Mouse (Mus musculus): ENCODE data around the gene Gm20388. TPM values are rescaled to one million over a fixed set of nuclear protein-coding genes. Genes with fewer than 3 reads are reported as not detected.

Gene Gm20388
- total and polyA plus RNA-seq, 2 experiments from 2014 or later: 51.3 TPM; not detected in 1

DNA sequence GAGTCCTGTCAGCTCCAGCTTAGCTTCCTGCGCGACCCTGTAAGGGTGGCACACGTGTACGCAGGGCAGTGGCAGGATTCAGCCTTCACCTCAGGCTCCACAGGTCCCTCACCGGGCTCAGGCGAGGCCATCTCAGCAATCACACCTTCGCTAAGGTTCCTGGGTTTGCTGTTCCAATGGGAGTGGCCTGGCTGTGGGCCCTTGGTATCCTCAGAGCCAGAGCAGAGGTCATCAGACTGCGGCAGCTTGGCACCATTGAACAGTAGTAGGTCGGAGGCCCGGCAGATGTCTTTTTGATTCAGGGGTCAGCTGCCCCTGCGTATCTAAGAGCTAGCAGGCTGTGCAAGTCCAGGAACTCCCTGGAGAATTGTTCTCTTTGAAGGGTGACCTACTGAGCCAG, 482.4 kb downstream of the Gm20388 start:
- ATAC-seq: no peak
- H3K27me3 ChIP-seq (ENCODE audit: insufficient read depth, low read length): no peaks in the 10 kb centered on the region
- no peak for DNase-seq
- WGBS: 86% methylated on average over 11 of the region's 11 CpGs
- no peaks in the 10 kb centered on the region for H3K36me3 ChIP-seq (ENCODE audit: insufficient read depth)
- no peak for TF ChIP-seq CTCF (IDR thresholded peaks at IDR 0.05; ENCODE audit: low read depth)
- no peak overlapping the region for H3K27ac ChIP-seq (ENCODE audit: low read depth, low read length)
- no peak overlapping the region for H3K4me2 ChIP-seq (ENCODE audit: low read depth)
- H3K4me3 ChIP-seq (ENCODE audit: low read depth, low read length): no peak overlapping the region
- H3K9ac ChIP-seq: no peak overlapping the region
- peaks cover 24% of the 10 kb centered on the region for H3K4me1 ChIP-seq (ENCODE audit: insufficient read depth)
- H3K9me3 ChIP-seq (ENCODE audit: low read length): no peaks in the 10 kb centered on the region

DNA sequence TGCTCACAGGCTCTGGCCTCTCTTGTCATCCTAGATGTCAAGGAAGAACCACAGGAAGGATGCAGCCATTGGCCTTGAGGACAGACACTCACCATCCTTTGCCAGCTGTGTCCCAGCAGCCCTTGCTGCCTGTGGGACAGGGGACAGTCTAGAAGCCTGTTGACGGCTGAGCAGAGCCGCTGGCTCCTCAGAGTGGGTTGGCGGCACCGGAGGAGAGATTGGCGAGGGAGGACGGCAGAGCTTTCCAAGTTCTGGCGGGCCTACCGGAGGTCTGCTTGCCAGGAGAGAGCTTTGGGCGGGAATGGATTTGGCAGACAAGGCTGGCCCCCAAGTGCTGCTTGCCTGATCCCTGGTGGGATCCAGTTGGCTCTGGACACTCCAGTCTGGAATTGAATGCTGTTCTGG, 483.2 kb downstream of the Gm20388 start:
- TF ChIP-seq CTCF (IDR thresholded peaks at IDR 0.05; ENCODE audit: low read depth): no peak
- DNase-seq: peak; percentile 80
- Histone ChIP-seq H3K9me3 (ENCODE audit: low read length) (no peaks in the 10 kb centered on the region), H3K4me2 (ENCODE audit: low read depth) (no peak overlapping the region), H3K4me3 (ENCODE audit: low read depth, low read length) (no peak overlapping the region), H3K4me1 (ENCODE audit: insufficient read depth) (peaks cover 23% of the 10 kb centered on the region), H3K9ac (no peak overlapping the region), H3K36me3 (ENCODE audit: insufficient read depth) (no peaks in the 10 kb centered on the region), H3K27ac (ENCODE audit: low read depth, low read length) (peak overlapping the region; percentile 54; the same call in 1 of the 2 replicates), H3K27me3 (ENCODE audit: insufficient read depth, low read length) (no peaks in the 10 kb centered on the region)
- peak; percentile 79 for ATAC-seq
- WGBS: 37% methylated on average over 9 of the region's 9 CpGs

DNA sequence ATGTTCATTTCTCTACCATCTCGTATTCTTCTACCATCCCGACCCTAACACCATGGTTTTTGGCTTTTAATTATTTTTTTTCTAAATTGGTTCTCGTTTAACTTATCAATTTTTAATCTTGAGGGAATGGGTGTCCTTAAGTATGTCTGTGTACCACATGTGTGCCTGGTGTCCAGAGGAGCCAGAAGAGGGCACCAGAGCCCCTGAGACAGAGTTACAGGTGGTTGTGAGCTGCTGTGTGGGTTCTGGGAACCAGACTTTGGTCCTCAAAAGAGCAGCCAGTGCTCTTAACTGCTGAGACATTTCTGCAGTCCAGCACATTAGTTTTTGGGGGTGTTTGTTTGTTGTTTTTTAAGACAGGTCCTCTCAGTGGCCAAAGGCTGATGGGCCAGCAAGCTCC, 485.3 kb downstream of the Gm20388 start:
- 90% methylated on average over 3 of the region's 3 CpGs for WGBS
- peak; percentile 19; the same call in 1 of the 2 replicates for TF ChIP-seq CTCF (IDR thresholded peaks at IDR 0.05; ENCODE audit: low read depth)
- ATAC-seq: no peak

GRCm38 (mm10) chr8:120396756-120397155, 486.1 kb downstream of the Gm20388 start:
- Histone ChIP-seq H3K4me3 (ENCODE audit: low read depth, low read length) (no peak overlapping the region), H3K27ac (ENCODE audit: low read depth, low read length) (no peak overlapping the region), H3K36me3 (ENCODE audit: insufficient read depth) (no peaks in the 10 kb centered on the region), H3K4me1 (ENCODE audit: insufficient read depth) (peaks cover 23% of the 10 kb centered on the region), H3K9me3 (ENCODE audit: low read length) (no peaks in the 10 kb centered on the region), H3K27me3 (ENCODE audit: insufficient read depth, low read length) (no peaks in the 10 kb centered on the region), H3K9ac (no peak overlapping the region), H3K4me2 (ENCODE audit: low read depth) (no peak overlapping the region)
- WGBS: 58% methylated on average over 3 of the region's 3 CpGs
- TF ChIP-seq CTCF (IDR thresholded peaks at IDR 0.05; ENCODE audit: low read depth): no peak
- DNase-seq (no peak), ATAC-seq (no peak)

More for the DNA sequence above, 485.3 kb downstream of the Gm20388 start:
- Histone ChIP-seq H3K27me3 (ENCODE audit: insufficient read depth, low read length) (no peaks in the 10 kb centered on the region), H3K4me2 (ENCODE audit: low read depth) (no peak overlapping the region), H3K4me1 (ENCODE audit: insufficient read depth) (peaks cover 23% of the 10 kb centered on the region), H3K9ac (no peak overlapping the region), H3K4me3 (ENCODE audit: low read depth, low read length) (no peak overlapping the region), H3K36me3 (ENCODE audit: insufficient read depth) (no peaks in the 10 kb centered on the region), H3K27ac (ENCODE audit: low read depth, low read length) (no peak overlapping the region), H3K9me3 (ENCODE audit: low read length) (no peaks in the 10 kb centered on the region)
- DNase-seq: no peak

DNA sequence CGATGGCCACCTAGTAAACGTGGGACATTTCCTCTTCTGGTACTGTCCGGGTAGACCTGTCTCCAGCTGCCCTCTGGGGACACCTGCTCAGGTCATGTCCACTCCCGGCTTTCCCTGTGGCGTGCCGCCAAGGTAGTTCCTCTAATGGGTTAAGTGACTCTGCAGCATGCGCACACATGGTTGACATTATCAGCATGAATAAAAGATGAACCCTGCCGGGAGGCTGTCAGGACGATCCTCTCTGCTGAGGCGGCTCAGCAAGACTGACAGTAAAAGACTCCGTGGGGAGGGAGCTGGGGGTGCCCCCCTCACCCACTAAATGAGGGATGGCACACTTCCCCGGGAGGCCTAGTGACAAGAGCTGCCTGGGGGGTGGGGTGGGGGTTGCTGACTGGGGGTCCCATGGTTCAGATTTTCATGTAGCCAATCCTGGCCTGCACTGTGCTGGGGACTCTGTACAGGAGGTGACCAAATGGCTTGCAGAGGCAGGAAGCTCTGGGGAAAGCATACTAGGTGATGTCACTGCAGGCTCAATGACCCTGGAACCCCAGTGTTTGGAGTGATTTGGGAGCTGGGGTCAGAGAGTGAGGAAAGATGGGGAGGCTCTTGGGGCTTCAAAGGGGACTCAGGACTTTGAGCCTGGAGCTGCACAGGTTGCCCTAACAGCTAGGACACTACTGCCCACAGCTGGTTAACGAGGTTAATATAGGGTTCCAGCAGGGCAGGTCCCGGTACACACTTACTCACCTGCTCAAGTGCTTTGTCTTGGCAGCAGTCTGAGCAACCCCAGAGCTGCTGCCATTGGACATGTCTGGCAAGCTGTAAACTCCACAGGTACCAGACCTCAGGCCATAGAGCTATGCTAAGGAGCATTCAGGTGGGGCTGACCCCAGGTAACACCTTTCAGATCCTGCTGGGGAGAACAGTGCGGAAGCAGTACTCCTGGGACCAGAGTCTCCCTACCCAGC, 487.1 kb downstream of the Gm20388 start:
- Histone ChIP-seq H3K4me1 (ENCODE audit: insufficient read depth) (peaks cover 23% of the 10 kb centered on the region), H3K9me3 (ENCODE audit: low read length) (no peaks in the 10 kb centered on the region), H3K4me2 (ENCODE audit: low read depth) (peak overlapping the region; percentile 27), H3K27ac (ENCODE audit: low read depth, low read length) (peak overlapping the region; percentile 50), H3K36me3 (ENCODE audit: insufficient read depth) (no peaks in the 10 kb centered on the region), H3K9ac (0 out of 2 replicates have a peak overlapping the region, but pooled peaks have one; percentile 1), H3K27me3 (ENCODE audit: insufficient read depth, low read length) (no peaks in the 10 kb centered on the region), H3K4me3 (ENCODE audit: low read depth, low read length) (no peak overlapping the region)
- peak; percentile 66 for DNase-seq
- TF ChIP-seq CTCF (IDR thresholded peaks at IDR 0.05; ENCODE audit: low read depth): no peak
- 34% methylated on average over 15 of the region's 15 CpGs for WGBS
- ATAC-seq: peak; percentile 79; the same call in 1 of the 2 replicates

- no peaks in the 10 kb centered on the region for H3K36me3 ChIP-seq (ENCODE audit: insufficient read depth)
- peak; percentile 52 for DNase-seq
- whole genome bisulfite sequencing: 31% methylated on average over 33 of the region's 33 CpGs
- H3K27ac ChIP-seq (ENCODE audit: low read depth, low read length): 0 out of 2 replicates have a peak overlapping the region, but pooled peaks have one; percentile 21
- H3K27me3 ChIP-seq (ENCODE audit: insufficient read depth, low read length): no peaks in the 10 kb centered on the region
- ATAC-seq: peak; percentile 58; the same call in 1 of the 2 replicates
- TF ChIP-seq CTCF (IDR thresholded peaks at IDR 0.05; ENCODE audit: low read depth): no peak
- no peaks in the 10 kb centered on the region for H3K9me3 ChIP-seq (ENCODE audit: low read length)
- H3K4me2 ChIP-seq (ENCODE audit: low read depth): peak overlapping the region; percentile 35; the same call in 1 of the 2 replicates
- peaks cover 17% of the 10 kb centered on the region for H3K4me1 ChIP-seq (ENCODE audit: insufficient read depth)
- H3K9ac ChIP-seq: no peak overlapping the region
- no peak overlapping the region for H3K4me3 ChIP-seq (ENCODE audit: low read depth, low read length)
Observed at GRCm38 (mm10) chr8:120399212-120399934, 488.7 kb downstream of the Gm20388 start.

Data from forebrain, postnatal 0 days (tissue).